Mouse (Mus musculus) forebrain, embryonic 16.5 days (tissue): ENCODE results near the gene Gm10309. TPM values are rescaled to one million over a fixed set of nuclear protein-coding genes. Genes with fewer than 3 reads are reported as not detected.
"Not testable (repeated sequence)": the region's sequence is repeated elsewhere in the genome, so short reads cannot be mapped to it uniquely, and the experiment has no call there.

Experiments used
- ATAC-seq: fragments of 200-750 bp; cut with Nextera tagmentation; 2 replicates; pipeline ENCODE4 v1.8.0; 2017; ENCODE audit warnings: mild to moderate bottlenecking, moderate library complexity
- H3K27ac ChIP-seq: fragments of 300-500 bp; sonication (generic); 2 replicates; pipeline ENCODE4 v1.5.1; 2014; ENCODE audit warnings: low read length, control low read depth
- H3K27me3 ChIP-seq: fragments of 300-500 bp; sonication (generic); replicated peaks from 2 replicates; pipeline ENCODE4 v1.6.1; 2014; ENCODE audit warnings: low read length; ENCODE audit not compliant: control insufficient read depth, insufficient read depth
- H3K36me3 ChIP-seq: fragments of 300-500 bp; sonication (generic); 2 replicates; pipeline ENCODE4 v1.6.1; 2014; ENCODE audit not compliant: control insufficient read depth, insufficient read depth
- H3K4me1 ChIP-seq: fragments of 300-500 bp; sonication (generic); replicated peaks from 2 replicates; pipeline ENCODE4 v1.6.1; 2014; ENCODE audit warnings: low read length; ENCODE audit not compliant: control insufficient read depth, insufficient read depth
- H3K4me2 ChIP-seq: fragments of 300-500 bp; sonication (generic); 2 replicates; pipeline ENCODE4 v1.6.1; 2014; ENCODE audit warnings: mild to moderate bottlenecking, low read length, control low read depth
- H3K4me3 ChIP-seq: fragments of 300-500 bp; sonication (generic); replicated peaks from 2 replicates; pipeline ENCODE4 v1.5.1; 2014; ENCODE audit warnings: mild to moderate bottlenecking, low read length, control low read depth
- H3K9ac ChIP-seq: fragments of 300-500 bp; sonication (generic); replicated peaks from 2 replicates; pipeline ENCODE4 v1.6.1; 2014; ENCODE audit warnings: low read depth, low read length, control low read depth
- H3K9me3 ChIP-seq: fragments of 300-500 bp; sonication (generic); 2 replicates; pipeline ENCODE4 v1.6.1; 2016; ENCODE audit warnings: low read length; ENCODE audit not compliant: control insufficient read depth
- WGBS: fragments of 180-500 bp; shearing (Covaris S2); extraction: QIAGEN DNeasy Blood & Tissue Kit; methylation state at CpG from one replicate; pipeline ENCODE4 v1.1.7; 2014; 5-methylcytosine and 5-hydroxymethylcytosine counted together
- polyA plus RNA-seq: library from polyadenylated mRNA; unstranded; fragments of >200 nt; fragmentation: Nextera tagmentation; extraction: Ambion mirVana; gene quantifications from 2 replicates; pipeline ENCODE4 v1.2.1, GENCODE M21; 2015

Gm10309 gene
- polyA plus RNA-seq, 1 experiment from 2014 or later, result 1.2 TPM

DNA sequence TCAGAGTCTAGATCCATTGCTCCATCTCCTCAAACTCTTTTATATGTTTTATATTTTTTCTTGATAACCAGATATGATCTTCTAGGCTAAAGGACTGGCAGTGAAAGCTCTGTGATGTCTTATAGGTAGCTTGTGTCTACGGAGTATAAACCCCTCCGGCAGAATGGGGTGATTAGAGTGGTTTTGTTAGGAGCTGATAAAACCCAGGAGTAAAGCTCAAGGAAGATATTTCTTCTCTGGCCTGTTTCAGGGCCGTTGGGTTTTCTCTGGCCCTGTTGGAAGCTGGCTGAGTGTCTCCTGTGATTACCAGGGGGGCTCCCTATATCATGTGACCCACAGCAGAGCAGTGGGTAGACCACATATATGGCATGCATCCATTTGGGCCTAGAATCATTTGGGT lies 17.6 kb downstream of the Gm10309 start:
- Histone ChIP-seq H3K27ac (no peak overlapping the region), H3K27me3 (no peaks in the 10 kb centered on the region), H3K9ac (no peak overlapping the region), H3K4me1 (no peaks in the 10 kb centered on the region), H3K4me3 (no peak overlapping the region), H3K9me3 (no peaks in the 10 kb centered on the region), H3K36me3 (peaks cover 5% of the 10 kb centered on the region; the same call in 1 of the 2 replicates), H3K4me2 (no peak overlapping the region)
- no peak for ATAC-seq
- 89% methylated on average over 3 of the region's 3 CpGs for WGBS

DNA sequence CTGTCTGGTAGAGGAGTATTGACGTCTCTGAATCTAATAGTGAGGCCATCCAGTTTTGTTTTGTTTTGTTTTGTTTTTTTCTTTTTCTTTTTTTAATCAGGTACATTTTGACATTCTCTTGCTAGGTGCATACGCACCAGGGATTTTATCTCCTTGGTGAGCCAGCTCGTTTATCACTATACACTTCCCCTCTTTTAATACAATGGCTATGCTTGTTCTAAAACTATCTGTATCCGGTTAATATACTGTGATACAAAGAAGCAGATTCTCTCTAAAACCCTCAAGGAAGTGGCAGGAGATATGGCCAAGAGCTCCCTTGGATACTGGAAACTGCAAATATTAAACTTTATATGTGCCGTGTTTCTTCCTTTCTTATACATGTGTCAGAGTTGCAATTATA lies 18.4 kb downstream of the Gm10309 start:
- 82% methylated on average over 5 of the region's 5 CpGs for WGBS
- ATAC-seq, result no peak
- H3K9me3 ChIP-seq, result no peaks in the 10 kb centered on the region
- H3K4me1 ChIP-seq, result no peaks in the 10 kb centered on the region
- H3K4me3 ChIP-seq, result no peak overlapping the region
- H3K27me3 ChIP-seq, result no peaks in the 10 kb centered on the region
- no peak overlapping the region for H3K4me2 ChIP-seq
- no peak overlapping the region for H3K27ac ChIP-seq
- no peak overlapping the region for H3K9ac ChIP-seq
- no peaks in the 10 kb centered on the region for H3K36me3 ChIP-seq

DNA sequence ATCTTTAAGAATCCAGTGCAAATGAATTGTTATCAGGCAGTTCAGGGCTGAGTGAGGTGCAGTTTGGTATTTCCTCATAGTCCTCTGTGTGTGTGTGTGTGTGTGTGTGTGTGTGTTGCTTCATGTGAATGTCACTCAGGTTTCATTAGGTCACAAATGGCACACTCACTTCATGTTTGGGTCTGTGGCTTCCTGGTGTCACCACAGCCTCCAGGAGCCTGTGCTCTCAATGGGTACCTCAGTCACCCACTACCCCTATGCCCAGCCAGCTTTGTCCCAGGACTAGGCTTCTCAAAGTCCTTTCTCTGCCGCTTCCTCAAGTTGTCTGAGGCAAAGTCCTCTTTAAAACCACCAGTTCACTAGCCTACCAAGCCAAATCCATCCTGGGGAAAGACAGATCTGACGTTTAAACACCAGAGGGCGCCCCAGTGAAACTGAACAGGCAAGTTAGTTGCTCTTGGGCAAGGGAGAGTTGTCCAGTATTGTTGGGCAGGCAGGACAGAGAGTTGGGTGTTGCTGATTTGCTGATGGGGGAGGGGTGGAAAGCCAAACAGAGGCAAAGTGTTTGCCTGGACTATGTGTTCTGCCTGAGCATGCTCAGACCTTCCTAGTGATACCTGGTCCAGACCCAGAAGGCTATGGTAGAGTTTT lies 20.8 kb downstream of the Gm10309 start:
- H3K9ac ChIP-seq, result no peak overlapping the region
- H3K36me3 ChIP-seq, result no peaks in the 10 kb centered on the region
- H3K27ac ChIP-seq, result no peak overlapping the region
- no peaks in the 10 kb centered on the region for H3K9me3 ChIP-seq
- H3K4me1 ChIP-seq, result no peaks in the 10 kb centered on the region
- 5% methylated on average over 3 of the region's 3 CpGs for WGBS
- no peak overlapping the region for H3K4me2 ChIP-seq
- no peak for ATAC-seq
- no peak overlapping the region for H3K4me3 ChIP-seq
- no peaks in the 10 kb centered on the region for H3K27me3 ChIP-seq

DNA sequence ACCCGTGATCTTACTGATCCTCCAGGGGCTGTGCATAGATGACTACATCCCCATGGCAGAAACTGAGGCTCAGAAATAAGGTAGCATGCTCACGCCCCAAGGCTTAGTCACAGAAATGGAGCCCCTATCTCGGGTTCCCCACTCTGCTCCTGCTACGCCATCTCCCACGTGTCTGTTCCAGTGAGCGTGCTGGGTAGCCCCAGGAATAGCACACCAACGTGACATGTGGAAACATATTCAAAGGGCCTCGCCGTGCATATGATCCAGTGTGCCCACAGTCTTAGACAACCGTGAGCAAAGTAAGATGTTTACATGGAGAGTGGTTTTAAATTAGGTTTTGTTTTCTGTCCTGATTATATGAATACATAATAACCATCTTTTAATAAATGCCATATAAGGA lies 22.4 kb downstream of the Gm10309 start:
- Histone ChIP-seq H3K36me3 (no peaks in the 10 kb centered on the region), H3K4me2 (no peak overlapping the region), H3K27ac (no peak overlapping the region), H3K27me3 (no peaks in the 10 kb centered on the region), H3K4me1 (no peaks in the 10 kb centered on the region), H3K9me3 (no peaks in the 10 kb centered on the region), H3K9ac (no peak overlapping the region), H3K4me3 (no peak overlapping the region)
- WGBS, result 86% methylated on average over 10 of the region's 10 CpGs
- ATAC-seq, result no peak

DNA sequence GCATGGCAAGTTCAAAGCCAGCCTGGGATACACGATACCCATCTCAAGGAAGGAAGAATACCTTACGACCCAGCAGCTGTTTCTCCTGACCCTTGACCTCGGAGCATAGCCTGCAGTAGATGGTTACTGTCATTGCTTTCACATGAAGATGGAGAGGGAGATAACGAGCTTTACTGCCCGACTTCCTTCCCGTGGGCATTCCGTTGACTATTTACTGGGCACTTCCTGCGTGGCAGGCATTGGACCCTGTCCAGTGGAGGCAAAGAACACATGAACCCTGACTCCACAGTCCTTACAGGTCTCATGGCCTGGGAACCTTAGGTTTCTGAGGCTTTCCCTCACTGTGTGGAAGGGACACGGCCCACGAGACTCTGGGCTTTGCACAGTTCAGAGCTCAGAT lies 25.6 kb downstream of the Gm10309 start:
- Histone ChIP-seq H3K9ac (no peak overlapping the region), H3K27ac (no peak overlapping the region), H3K4me2 (no peak overlapping the region), H3K36me3 (no peaks in the 10 kb centered on the region), H3K4me3 (no peak overlapping the region), H3K9me3 (no peaks in the 10 kb centered on the region), H3K27me3 (no peaks in the 10 kb centered on the region), H3K4me1 (no peaks in the 10 kb centered on the region)
- no peak for ATAC-seq
- 89% methylated on average over 10 of the region's 10 CpGs for WGBS

DNA sequence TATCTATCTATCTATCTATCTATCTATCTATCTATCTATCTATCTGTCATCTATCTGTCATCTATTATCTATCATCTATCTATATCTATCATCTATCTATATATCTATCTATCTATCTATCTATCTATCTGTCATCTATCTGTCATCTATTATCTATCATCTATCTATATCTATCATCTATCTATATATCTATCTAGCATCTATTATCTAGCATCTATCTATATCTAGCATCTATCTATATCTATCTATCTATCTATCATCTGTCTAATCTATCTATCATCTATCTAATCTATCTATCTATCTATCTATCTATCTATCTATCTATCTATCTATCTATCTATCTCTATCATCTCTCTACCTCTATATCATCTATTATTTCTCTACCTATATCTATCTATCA lies 27.6 kb downstream of the Gm10309 start:
- H3K36me3 ChIP-seq, H3K27me3 ChIP-seq, H3K9ac ChIP-seq, H3K27ac ChIP-seq, ATAC-seq, H3K4me2 ChIP-seq, H3K4me1 ChIP-seq, H3K4me3 ChIP-seq, H3K9me3 ChIP-seq: not testable (repeated sequence)

DNA sequence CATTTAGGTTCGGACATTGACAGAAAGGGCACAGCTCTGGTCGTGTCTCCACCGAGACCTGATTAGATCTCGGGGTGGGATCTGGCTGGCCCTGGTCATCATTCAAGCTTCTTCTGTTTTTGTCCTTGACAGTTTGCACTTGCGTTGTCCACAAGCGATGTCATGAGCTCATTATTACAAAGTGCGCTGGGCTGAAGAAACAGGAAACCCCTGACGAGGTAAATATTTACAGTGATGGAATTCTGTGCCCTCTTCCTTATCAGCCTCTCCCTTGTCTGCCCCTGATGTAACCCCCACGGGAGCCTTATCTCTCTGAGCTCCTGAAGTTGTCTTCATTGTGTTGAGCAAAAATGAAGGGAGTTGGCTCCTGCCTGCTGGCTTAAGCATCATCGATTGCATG lies 28.4 kb downstream of the Gm10309 start:
- H3K9me3 ChIP-seq, result no peaks in the 10 kb centered on the region
- 92% methylated on average over 10 of the region's 10 CpGs for WGBS
- H3K27ac ChIP-seq, result no peak overlapping the region
- H3K36me3 ChIP-seq, result no peaks in the 10 kb centered on the region
- H3K4me2 ChIP-seq, result no peak overlapping the region
- H3K4me1 ChIP-seq, result no peaks in the 10 kb centered on the region
- no peak for ATAC-seq
- no peak overlapping the region for H3K9ac ChIP-seq
- H3K27me3 ChIP-seq, result no peaks in the 10 kb centered on the region
- H3K4me3 ChIP-seq, result no peak overlapping the region

DNA sequence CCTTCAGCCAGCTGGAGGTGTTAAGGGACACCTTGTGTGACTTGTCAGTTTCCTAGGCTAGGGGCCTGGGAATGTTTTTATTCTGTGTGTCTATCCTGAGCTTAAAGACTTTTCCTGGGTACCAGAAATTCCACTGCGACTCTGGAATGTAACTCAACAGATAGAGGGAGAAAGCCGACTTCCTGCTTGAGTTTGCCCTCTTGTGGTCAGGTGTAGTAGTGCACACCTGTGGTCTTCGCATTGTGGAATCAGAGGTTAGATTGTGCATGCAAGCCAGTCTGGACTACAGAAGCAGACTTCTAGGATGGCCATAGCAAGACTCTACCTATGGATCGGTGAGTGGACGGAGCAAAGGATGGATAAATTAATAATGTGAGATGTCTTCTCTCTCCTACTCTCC lies 33.3 kb downstream of the Gm10309 start:
- no peaks in the 10 kb centered on the region for H3K9me3 ChIP-seq
- no peak overlapping the region for H3K4me2 ChIP-seq
- no peak overlapping the region for H3K27ac ChIP-seq
- ATAC-seq, result no peak
- peaks cover 14% of the 10 kb centered on the region for H3K4me1 ChIP-seq
- 43% methylated on average over 5 of the region's 5 CpGs for WGBS
- no peak overlapping the region for H3K9ac ChIP-seq
- H3K36me3 ChIP-seq, result no peaks in the 10 kb centered on the region
- H3K27me3 ChIP-seq, result no peaks in the 10 kb centered on the region
- no peak overlapping the region for H3K4me3 ChIP-seq

DNA sequence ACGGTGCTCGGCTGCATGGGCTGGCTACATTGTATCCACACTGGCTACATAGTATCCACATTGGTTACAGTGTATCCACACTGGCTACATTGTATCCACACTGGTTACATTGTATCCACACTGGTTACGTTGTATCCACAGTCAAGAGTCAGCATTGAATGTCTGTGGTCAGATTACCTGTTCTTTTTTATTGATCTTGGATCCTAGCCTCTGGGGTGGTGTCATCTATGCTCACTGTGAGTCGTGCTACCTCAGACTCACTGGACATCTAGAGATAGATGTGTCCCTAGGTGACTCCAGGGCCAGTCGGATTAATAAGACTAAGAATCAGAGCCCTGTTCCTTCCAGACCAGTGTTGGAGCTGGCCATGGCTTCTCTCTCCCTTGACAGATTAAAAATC lies 34.9 kb downstream of the Gm10309 start:
- H3K4me3 ChIP-seq, result no peak overlapping the region
- no peak for ATAC-seq
- no peak overlapping the region for H3K27ac ChIP-seq
- no peaks in the 10 kb centered on the region for H3K36me3 ChIP-seq
- 89% methylated on average over 5 of the region's 5 CpGs for WGBS
- H3K9ac ChIP-seq, result no peak overlapping the region
- no peaks in the 10 kb centered on the region for H3K9me3 ChIP-seq
- H3K4me1 ChIP-seq, result peaks cover 29% of the 10 kb centered on the region
- H3K4me2 ChIP-seq, result no peak overlapping the region
- H3K27me3 ChIP-seq, result no peaks in the 10 kb centered on the region

DNA sequence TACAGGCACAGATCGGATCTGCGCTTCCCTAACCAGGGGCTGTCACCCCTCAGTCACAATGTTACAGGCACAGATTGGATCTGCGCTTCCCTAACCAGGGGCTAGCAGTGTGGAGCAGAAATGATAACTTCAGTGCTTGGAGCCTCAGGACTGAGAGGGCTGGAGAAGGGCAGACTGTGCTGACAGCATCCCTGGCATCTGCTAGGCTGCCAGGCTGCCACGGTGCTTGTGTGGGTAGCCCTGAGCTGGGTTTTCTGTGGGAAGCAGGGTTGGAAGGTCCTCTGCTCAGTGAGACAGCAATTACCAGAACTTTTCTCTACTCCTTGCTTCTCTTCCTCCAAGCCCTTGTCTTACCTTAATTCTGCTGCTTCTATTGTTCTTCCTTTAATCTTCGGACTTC lies 37.1 kb downstream of the Gm10309 start:
- Histone ChIP-seq H3K27ac (no peak overlapping the region), H3K9ac (0 out of 2 replicates have a peak overlapping the region, but pooled peaks have one; percentile 15), H3K4me3 (no peak overlapping the region), H3K4me1 (peaks cover 38% of the 10 kb centered on the region), H3K36me3 (no peaks in the 10 kb centered on the region), H3K27me3 (no peaks in the 10 kb centered on the region), H3K4me2 (no peak overlapping the region), H3K9me3 (no peaks in the 10 kb centered on the region)
- WGBS, result 50% methylated on average over 5 of the region's 5 CpGs
- ATAC-seq, result no peak
